Mouse (Mus musculus) thymus, adult 2 months (tissue): ENCODE results near the gene Fam222a.

Experiments
- CTCF ChIP-seq: fragments of 200-500 bp; IDR thresholded peaks from 2 replicates; pipeline ENCODE4 v1.5.1; 2012; ENCODE audit warnings: mild to moderate bottlenecking, control low read depth, low read length, moderate library complexity, borderline replicate concordance; ENCODE audit not compliant: control insufficient read depth, poor library complexity, insufficient read depth; ENCODE audit errors: extremely low read depth
- POLR2A ChIP-seq: fragments of 200-500 bp; IDR thresholded peaks from 2 replicates; pipeline ENCODE4 v1.6.1; 2012; ENCODE audit warnings: mild to moderate bottlenecking, low read length, control low read depth, moderate library complexity; ENCODE audit not compliant: control insufficient read depth, poor library complexity, insufficient read depth; ENCODE audit errors: extremely low read depth

DNA sequence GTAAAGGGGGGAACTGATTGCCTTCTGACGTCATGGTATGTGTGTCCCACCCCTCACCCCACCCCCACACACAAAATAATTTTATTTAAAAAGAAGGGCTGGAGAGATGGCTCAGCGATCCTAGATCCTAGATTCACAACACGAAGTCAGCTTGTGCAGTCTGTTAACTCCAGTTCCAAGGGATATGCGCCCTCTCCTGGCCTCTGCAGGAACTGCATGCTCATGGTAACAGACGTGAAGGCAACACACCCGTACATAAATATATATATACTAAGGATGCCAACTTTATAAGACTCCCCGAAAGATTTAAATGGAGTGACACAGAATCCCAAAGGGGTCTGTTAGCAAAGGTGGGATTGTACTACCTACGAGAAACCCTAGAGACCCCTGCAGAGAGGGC, 51.0 kb downstream of the Fam222a start:
- TF ChIP-seq POLR2A = no peak
- TF ChIP-seq CTCF = no peak
